Mouse (Mus musculus) liver, postnatal 0 days (tissue): ENCODE measurements around the gene Zmat5. TPM values are rescaled to one million over a fixed set of nuclear protein-coding genes. Genes with fewer than 3 reads are reported as not detected.

ENCODE experiments used
- ATAC-seq: fragments of 200-750 bp; cut with Nextera tagmentation; 2 replicates; pipeline ENCODE4 v1.8.0; 2017; ENCODE audit warnings: mild to moderate bottlenecking, moderate library complexity
- DNase-seq: peaks from one replicate; pipeline ENCODE4 v3.0.0-alpha.2; 2016
- H3K27ac ChIP-seq: fragments of 300-500 bp; sonication (generic); 2 replicates; pipeline ENCODE4 v1.5.1; 2014; ENCODE audit warnings: antibody characterized with exemption, moderate library complexity, mild to moderate bottlenecking, low read depth
- H3K27me3 ChIP-seq: fragments of 300-500 bp; sonication (generic); 2 replicates; pipeline ENCODE4 v1.6.1; 2014; ENCODE audit warnings: low read length, control low read depth, mixed read lengths; ENCODE audit not compliant: insufficient read depth
- H3K36me3 ChIP-seq: fragments of 300-500 bp; sonication (generic); replicated peaks from 2 replicates; pipeline ENCODE4 v1.6.1; 2014; ENCODE audit warnings: mild to moderate bottlenecking, control low read depth, low read length, moderate library complexity, mixed read lengths; ENCODE audit not compliant: insufficient read depth
- H3K4me1 ChIP-seq: fragments of 300-500 bp; sonication (generic); 2 replicates; pipeline ENCODE4 v1.6.1; 2014; ENCODE audit warnings: antibody characterized with exemption, mild to moderate bottlenecking, control low read depth; ENCODE audit not compliant: insufficient read depth
- H3K4me2 ChIP-seq: fragments of 300-500 bp; sonication (generic); 2 replicates; pipeline ENCODE4 v1.6.1; 2014; ENCODE audit warnings: low read depth, mild to moderate bottlenecking, low read length, moderate library complexity, mixed read lengths
- H3K4me3 ChIP-seq: fragments of 300-500 bp; sonication (generic); 2 replicates; pipeline ENCODE4 v1.5.1; 2014; ENCODE audit warnings: low read depth, low read length
- H3K9ac ChIP-seq: fragments of 300-500 bp; sonication (generic); replicated peaks from 2 replicates; pipeline ENCODE4 v1.6.1; 2014; ENCODE audit warnings: mild to moderate bottlenecking, moderate library complexity
- H3K9me3 ChIP-seq: fragments of 300-500 bp; sonication (generic); 2 replicates; pipeline ENCODE4 v1.6.1; 2016; ENCODE audit warnings: mild to moderate bottlenecking, control low read depth, low read length, mixed read lengths
- CTCF ChIP-seq: sonication (generic); IDR thresholded peaks from 2 replicates; pipeline ENCODE4 v1.5.1; 2016; ENCODE audit warnings: antibody characterized with exemption, low read depth
- EP300 ChIP-seq: IDR thresholded peaks from 2 replicates; pipeline ENCODE4 v1.6.1; 2016; ENCODE audit warnings: antibody characterized with exemption, low read depth, mild to moderate bottlenecking
- WGBS: fragments of 180-500 bp; shearing (Covaris S2); extraction: QIAGEN DNeasy Blood & Tissue Kit; methylation state at CpG from one replicate; pipeline ENCODE4 v1.1.7; 2014; ENCODE audit not compliant: insufficient replicate concordance; 5-methylcytosine and 5-hydroxymethylcytosine counted together
- polyA plus RNA-seq: library from polyadenylated mRNA; unstranded; fragments of >200 nt; fragmentation: Nextera tagmentation; extraction: Ambion mirVana; gene quantifications from 2 replicates; pipeline ENCODE4 v1.2.1, GENCODE M21; 2015

Gene Zmat5
- polyA plus RNA-seq, 1 experiment from 2014 or later = 18.6 TPM

DNA sequence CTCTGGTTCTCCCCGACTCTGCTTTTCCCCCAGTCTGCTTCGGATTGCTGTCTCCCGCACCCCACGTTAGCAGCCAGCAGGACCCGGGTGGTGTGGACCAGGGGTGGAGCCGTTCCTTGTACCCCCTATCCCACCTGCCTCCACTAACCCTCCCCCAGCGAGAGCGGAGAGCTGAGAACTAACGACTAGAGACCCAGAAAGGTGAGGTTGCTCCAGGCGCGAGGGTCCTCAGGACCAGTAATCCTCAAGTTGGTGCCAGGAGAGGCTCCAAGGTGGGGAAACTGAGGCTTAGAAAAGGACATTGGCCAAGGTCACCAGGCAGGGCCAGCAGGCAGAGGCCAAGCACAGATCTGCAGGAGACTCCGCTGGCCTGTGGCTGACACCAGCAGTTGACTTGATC lies 42.8 kb downstream of the Zmat5 start:
- peaks cover 11% of the 10 kb centered on the region for H3K4me1 ChIP-seq
- H3K9me3 ChIP-seq = no peaks in the 10 kb centered on the region
- DNase-seq = no peak
- no peaks in the 10 kb centered on the region for H3K36me3 ChIP-seq
- H3K4me2 ChIP-seq = peak overlapping the region; percentile 68
- no peak overlapping the region for H3K9ac ChIP-seq
- H3K27ac ChIP-seq = no peak overlapping the region
- TF ChIP-seq CTCF (no peak), EP300 (no peak)
- H3K27me3 ChIP-seq = peaks cover 73% of the 10 kb centered on the region
- no peak overlapping the region for H3K4me3 ChIP-seq
- 3% methylated on average over 12 of the region's 12 CpGs for WGBS
- ATAC-seq = no peak

DNA sequence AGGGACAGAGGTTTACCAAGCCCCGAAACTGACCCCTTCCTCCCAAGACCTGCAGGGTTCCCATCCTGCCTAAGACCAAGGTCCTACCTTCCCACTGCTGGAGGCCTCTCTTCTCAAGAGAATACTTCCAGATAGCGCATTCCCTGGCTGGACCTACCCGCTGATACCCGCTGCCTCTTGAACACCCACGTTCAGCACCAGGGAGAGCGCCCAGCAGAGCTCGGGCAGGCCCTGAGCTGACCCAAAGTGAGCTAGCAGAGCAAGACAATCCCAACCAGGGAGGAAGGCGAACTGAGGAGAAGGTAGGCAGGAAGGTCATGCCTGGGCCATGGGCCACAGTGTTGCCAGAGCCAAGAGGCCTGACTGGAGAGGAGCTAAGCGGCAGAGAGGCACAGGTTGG lies 45.8 kb downstream of the Zmat5 start:
- peaks cover 11% of the 10 kb centered on the region for H3K4me1 ChIP-seq
- no peak overlapping the region for H3K27ac ChIP-seq
- H3K9me3 ChIP-seq = no peaks in the 10 kb centered on the region; the same call in 1 of the 2 replicates
- no peak for TF ChIP-seq CTCF
- no peak for TF ChIP-seq EP300
- ATAC-seq (no peak), DNase-seq (peak; percentile 81)
- H3K4me2 ChIP-seq = no peak overlapping the region
- no peak overlapping the region for H3K9ac ChIP-seq
- H3K27me3 ChIP-seq = peaks cover 52% of the 10 kb centered on the region
- H3K4me3 ChIP-seq = no peak overlapping the region
- no peaks in the 10 kb centered on the region for H3K36me3 ChIP-seq
- WGBS = 8% methylated on average over 9 of the region's 9 CpGs

DNA sequence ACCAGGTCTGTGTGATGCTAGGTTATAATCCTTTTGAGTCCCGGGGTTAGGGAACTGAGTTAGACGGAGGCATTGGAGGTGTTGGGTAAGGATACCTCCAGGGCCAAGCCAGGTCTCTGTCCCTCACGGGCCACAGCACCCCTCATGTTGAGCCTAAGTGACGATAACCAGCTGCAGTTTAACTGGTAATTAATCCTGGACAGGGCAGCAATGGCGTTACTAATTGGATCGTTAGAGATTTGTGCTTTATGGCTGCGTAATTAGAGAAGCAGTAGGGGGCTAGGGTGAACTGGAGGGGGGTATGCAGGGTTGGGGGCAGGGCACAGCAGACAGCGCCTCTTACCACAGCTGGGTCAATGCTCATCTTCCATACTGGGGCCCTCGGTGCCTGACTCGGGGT lies 48.4 kb downstream of the Zmat5 start:
- H3K4me1 ChIP-seq = no peaks in the 10 kb centered on the region
- 48% methylated on average over 10 of the region's 10 CpGs for WGBS
- ATAC-seq (no peak), DNase-seq (no peak)
- H3K4me3 ChIP-seq = no peak overlapping the region
- TF ChIP-seq EP300 = no peak
- TF ChIP-seq CTCF = no peak
- H3K4me2 ChIP-seq = no peak overlapping the region
- H3K27me3 ChIP-seq = peaks cover 30% of the 10 kb centered on the region
- no peaks in the 10 kb centered on the region; the same call in 1 of the 2 replicates for H3K9me3 ChIP-seq
- H3K9ac ChIP-seq = no peak overlapping the region
- no peaks in the 10 kb centered on the region for H3K36me3 ChIP-seq
- no peak overlapping the region for H3K27ac ChIP-seq

DNA sequence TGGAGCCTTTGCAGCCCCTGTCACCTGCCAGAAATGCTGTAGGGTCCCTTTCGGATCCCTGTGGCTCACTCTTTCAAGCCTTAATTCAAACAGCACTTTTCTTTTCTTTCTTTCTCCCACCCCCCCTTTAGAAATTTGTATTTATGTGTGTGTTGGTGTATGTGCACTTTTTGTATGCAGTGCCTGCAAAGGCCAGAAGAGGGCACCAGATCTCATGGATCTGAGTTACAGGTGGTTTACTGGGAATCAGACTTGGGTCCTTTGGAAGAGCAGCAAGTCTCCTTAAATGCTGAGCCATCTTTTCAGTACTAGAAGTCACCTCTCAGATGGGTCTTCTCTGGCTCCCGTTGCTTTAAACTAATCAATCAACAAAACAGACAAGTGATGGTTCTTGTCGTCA lies 49.6 kb downstream of the Zmat5 start:
- H3K4me3 ChIP-seq = no peak overlapping the region
- ATAC-seq (no peak), DNase-seq (no peak)
- H3K27ac ChIP-seq = no peak overlapping the region
- H3K4me2 ChIP-seq = no peak overlapping the region
- H3K4me1 ChIP-seq = no peaks in the 10 kb centered on the region
- TF ChIP-seq EP300 (no peak), CTCF (peak; percentile 53)
- H3K9ac ChIP-seq = no peak overlapping the region
- no peaks in the 10 kb centered on the region; the same call in 1 of the 2 replicates for H3K9me3 ChIP-seq
- peaks cover 18% of the 10 kb centered on the region for H3K27me3 ChIP-seq
- H3K36me3 ChIP-seq = no peaks in the 10 kb centered on the region
- WGBS = 81% methylated on average over 3 of the region's 3 CpGs

DNA sequence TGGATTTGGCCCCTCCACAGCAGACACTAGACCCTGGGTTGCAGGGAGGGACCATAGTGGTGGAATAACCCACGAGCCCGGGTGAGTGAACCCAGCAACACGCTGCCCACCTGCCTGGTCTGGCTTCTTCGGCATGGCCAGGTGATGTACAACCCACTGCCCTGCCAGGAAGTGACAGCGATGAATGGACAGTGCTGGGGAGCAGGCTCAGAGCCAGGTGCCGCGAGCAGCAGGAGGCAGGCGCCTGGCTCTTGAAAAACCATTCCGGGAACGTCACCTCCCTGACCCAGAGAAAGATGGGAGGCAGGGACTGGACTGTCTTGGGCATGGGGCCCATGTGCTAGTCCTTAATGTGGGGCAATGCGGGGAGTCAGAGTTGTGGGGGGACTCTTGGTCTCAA lies 50.4 kb downstream of the Zmat5 start:
- Histone ChIP-seq H3K36me3 (no peaks in the 10 kb centered on the region), H3K4me2 (no peak overlapping the region), H3K4me1 (no peaks in the 10 kb centered on the region), H3K4me3 (no peak overlapping the region), H3K9me3 (no peaks in the 10 kb centered on the region; the same call in 1 of the 2 replicates), H3K9ac (no peak overlapping the region), H3K27me3 (peaks cover 9% of the 10 kb centered on the region), H3K27ac (no peak overlapping the region)
- DNase-seq = no peak
- no peak for TF ChIP-seq EP300
- no peak for TF ChIP-seq CTCF
- ATAC-seq = no peak
- 76% methylated on average over 11 of the region's 11 CpGs for WGBS

DNA sequence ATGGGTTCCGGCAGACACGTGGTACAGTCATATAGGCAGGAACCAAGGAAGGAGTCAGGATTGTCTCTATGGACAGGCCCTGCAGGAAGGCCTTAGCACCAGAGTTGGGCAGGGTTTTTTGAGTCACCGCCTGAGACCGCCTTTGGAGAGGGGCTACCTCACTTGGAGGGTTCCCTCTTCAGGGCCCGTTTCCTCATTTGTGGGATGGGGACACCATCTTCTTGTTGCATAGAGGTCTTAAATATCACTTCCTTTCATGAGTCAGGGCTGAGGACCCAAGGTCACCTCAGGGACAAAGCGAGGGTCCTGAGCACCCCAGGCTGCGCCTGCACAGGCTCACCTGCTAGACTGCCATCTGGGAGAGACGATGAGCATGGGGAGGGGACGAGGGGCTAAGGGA lies 52.0 kb downstream of the Zmat5 start:
- DNase-seq (no peak), ATAC-seq (no peak)
- Histone ChIP-seq H3K4me1 (no peaks in the 10 kb centered on the region), H3K27me3 (peaks cover 5% of the 10 kb centered on the region; the same call in 1 of the 2 replicates), H3K27ac (no peak overlapping the region), H3K9me3 (no peaks in the 10 kb centered on the region; the same call in 1 of the 2 replicates), H3K9ac (no peak overlapping the region), H3K4me3 (no peak overlapping the region), H3K36me3 (no peaks in the 10 kb centered on the region), H3K4me2 (no peak overlapping the region)
- WGBS = 69% methylated on average over 9 of the region's 9 CpGs
- TF ChIP-seq EP300 (no peak), CTCF (no peak)
